Mouse (Mus musculus) gastrocnemius, adult 2 months (tissue): Measurements from ENCODE around the gene Pnpla7. TPM values are rescaled to one million over a fixed set of nuclear protein-coding genes. Genes with fewer than 3 reads are reported as not detected.

Experiments used
- DNase-seq: peaks from one replicate; pipeline ENCODE4 v3.0.0; 2022
- H3K27ac ChIP-seq: fragments of 200-600 bp; 2 replicates; pipeline ENCODE4 v1.8.1; 2022; ENCODE audit warnings: mild to moderate bottlenecking
- H3K4me3 ChIP-seq: fragments of 200-600 bp; 2 replicates; pipeline ENCODE4 v1.8.1; 2022; ENCODE audit warnings: mild to moderate bottlenecking, moderate library complexity
- CTCF ChIP-seq: fragments of 200-600 bp; IDR thresholded peaks from 2 replicates; pipeline ENCODE4 v1.8.1; 2022; ENCODE audit warnings: antibody characterized with exemption, mild to moderate bottlenecking, moderate library complexity
- intact Hi-C: fragments of 180-260 bp; cut with DNase I; formaldehyde crosslinking; loops from one replicate; pipeline ENCODE4 v1.15.1; 2025
- microRNA-seq: library from miRNA; unstranded; fragments of <30 nt; microRNA quantifications from one replicate; pipeline ENCODE4 v1.2.0, GENCODE M21; 2021
- total RNA-seq, 2 experiments: library from RNA; stranded (reverse); gene quantifications; 2 replicates each; pipeline ENCODE4 v1.2.3; 2021

Gene Pnpla7
- total RNA-seq, 2 experiments from 2014 or later: 36.5 to 44.6 TPM

GRCm38 (mm10) chr2:25088636-25089035 is 112.8 kb downstream of the Pnpla7 start:
- intact Hi-C loops: no loop called here

GRCm38 (mm10) chr2:25094785-25095108 is 118.9 kb downstream of the Pnpla7 start:
- intact Hi-C loops: no loop called here
- no peak overlapping the region for H3K27ac ChIP-seq
- TF ChIP-seq CTCF: no peak
- DNase-seq: no peak
- H3K4me3 ChIP-seq: no peak overlapping the region

More at GRCm38 (mm10) chr2:25088636-25089035, 112.8 kb downstream of the Pnpla7 start:
- no peak for TF ChIP-seq CTCF
- no peak overlapping the region for H3K4me3 ChIP-seq
- DNase-seq: no peak
- H3K27ac ChIP-seq: no peak overlapping the region

GRCm38 (mm10) chr2:25095109-25095850 is 119.4 kb downstream of the Pnpla7 start, which contains the start of gene Noxa1:
TSS of gene Noxa1 (minus strand) at chr2:25095149.
- H3K4me3 ChIP-seq: no peak within 1 kb of the TSS
- intact Hi-C loops: no loop called here
- TF ChIP-seq CTCF: no peak
- DNase-seq: no peak
- H3K27ac ChIP-seq: no peak within 1 kb of the TSS

GRCm38 (mm10) chr2:25098005-25098615 is 122.3 kb downstream of the Pnpla7 start:
- H3K27ac ChIP-seq: no peak overlapping the region
- no peak for DNase-seq
- no peak overlapping the region for H3K4me3 ChIP-seq
- intact Hi-C loops: no loop called here
- TF ChIP-seq CTCF: no peak

GRCm38 (mm10) chr2:25098956-25099355 is 123.1 kb downstream of the Pnpla7 start:
- intact Hi-C loops: no loop called here
- no peak for DNase-seq
- TF ChIP-seq CTCF: peak; percentile 62

GRCm38 (mm10) chr2:25099703-25100102 is 123.9 kb downstream of the Pnpla7 start:
- DNase-seq: no peak
- Histone ChIP-seq H3K4me3 (no peak overlapping the region), H3K27ac (no peak overlapping the region)
- intact Hi-C loops: no loop called here
- TF ChIP-seq CTCF: no peak

More at GRCm38 (mm10) chr2:25098956-25099355, 123.1 kb downstream of the Pnpla7 start:
- Histone ChIP-seq H3K4me3 (no peak overlapping the region), H3K27ac (no peak overlapping the region)

Small RNA genes within 50 kb of the gene (microRNA-seq; reads per million reads assigned to microRNA genes)
- not detected for gene Gm22875
- not detected for gene Gm24328
- not detected for gene Mir7664

Other genes starting within 250 kb of the Pnpla7 start
- gene Cacna1b, start 212.9 kb upstream of the Pnpla7 start, total RNA-seq: under 1 TPM; 0.06 to 0.20 TPM
- 10 to 100 TPM; 28.3 to 29.0 TPM for gene Ehmt1, start 56.4 kb upstream of the Pnpla7 start, total RNA-seq
- 1 to 10 TPM; 1.9 to 2.8 TPM for gene Arrdc1, start 40.8 kb upstream of the Pnpla7 start, total RNA-seq
- 10 to 100 TPM; 20.6 to 21.2 TPM for gene Zmynd19, start 26.2 kb upstream of the Pnpla7 start, total RNA-seq
- 1 to 10 TPM; 3.4 to 3.8 TPM for gene Dph7, start 13.6 kb upstream of the Pnpla7 start, total RNA-seq
- 10 to 100 TPM; 28.9 to 43.8 TPM for gene Mrpl41, start 935 bp upstream of the Pnpla7 start, total RNA-seq
- gene Nsmf, start 78.3 kb downstream of the Pnpla7 start, total RNA-seq: 10 to 100 TPM in 1 of 2 experiments, 1 to 10 TPM in 1; 6.9 to 15.0 TPM
- gene Entpd8, start 104.3 kb downstream of the Pnpla7 start, total RNA-seq: not detected
- not detected for gene Noxa1, start 119.1 kb downstream of the Pnpla7 start, total RNA-seq
- gene Nrarp, start 204.7 kb downstream of the Pnpla7 start, total RNA-seq: 1 to 10 TPM; 4.0 to 5.2 TPM
- 1 to 10 TPM in 1 of 2 experiments, under 1 TPM in 1; 0.59 to 1.0 TPM for gene Tor4a, start 220.9 kb downstream of the Pnpla7 start, total RNA-seq
- gene Nelfb, start 235.5 kb downstream of the Pnpla7 start, total RNA-seq: 10 to 100 TPM; 22.3 to 23.1 TPM
- not detected for gene Stpg3, start 238.6 kb downstream of the Pnpla7 start, total RNA-seq
- gene Fam166a, start 242.7 kb downstream of the Pnpla7 start, total RNA-seq: not detected
- gene Tubb4b, start 248.7 kb downstream of the Pnpla7 start, total RNA-seq: 100 to 1,000 TPM; 185 to 269 TPM